Mouse (Mus musculus) heart, embryonic 10.5 days (tissue): ENCODE measurements around the gene Lrtm1. TPM values are rescaled to one million over a fixed set of nuclear protein-coding genes. Genes with fewer than 3 reads are reported as not detected.

Source experiments
- DNase-seq: peaks from one replicate; pipeline ENCODE4 v3.0.0-alpha.2; 2017; ENCODE audit warnings: low spot score
- H3K27ac ChIP-seq: fragments of 300-500 bp; sonication (generic); 2 replicates; pipeline ENCODE4 v1.5.1; 2016; ENCODE audit warnings: mild to moderate bottlenecking
- H3K27me3 ChIP-seq: fragments of 300-500 bp; sonication (generic); 2 replicates; pipeline ENCODE4 v1.6.1; 2016; ENCODE audit warnings: mild to moderate bottlenecking; ENCODE audit not compliant: poor library complexity, insufficient read depth, severe bottlenecking
- H3K36me3 ChIP-seq: fragments of 300-500 bp; sonication (generic); 2 replicates; pipeline ENCODE4 v1.6.1; 2016; ENCODE audit warnings: mild to moderate bottlenecking, moderate library complexity
- H3K4me1 ChIP-seq: fragments of 300-500 bp; sonication (generic); 2 replicates; pipeline ENCODE4 v1.6.1; 2016; ENCODE audit warnings: mild to moderate bottlenecking
- H3K4me3 ChIP-seq: fragments of 300-500 bp; sonication (generic); 2 replicates; pipeline ENCODE4 v1.5.1; 2016; ENCODE audit warnings: mild to moderate bottlenecking, moderate library complexity
- H3K9me3 ChIP-seq: fragments of 300-500 bp; sonication (generic); 2 replicates; pipeline ENCODE4 v1.6.1; 2016; ENCODE audit warnings: mild to moderate bottlenecking, moderate library complexity
- WGBS: fragments of 180-500 bp; shearing (Covaris S2); methylation state at CpG from one replicate; pipeline ENCODE4 v1.1.7; 2016; 5-methylcytosine and 5-hydroxymethylcytosine counted together
- polyA plus RNA-seq: library from polyadenylated mRNA; unstranded; fragments of >200 nt; fragmentation: Nextera tagmentation; extraction: Ambion mirVana; gene quantifications from 2 replicates; pipeline ENCODE4 v1.2.1, GENCODE M21; 2016

Gene Lrtm1
- polyA plus RNA-seq, 1 experiment from 2014 or later = 0.58 TPM

- Histone ChIP-seq H3K27ac (peak overlapping the region; percentile 77; the same call in 1 of the 2 replicates), H3K4me1 (peaks cover 34% of the 10 kb centered on the region), H3K36me3 (no peaks in the 10 kb centered on the region), H3K9me3 (no peaks in the 10 kb centered on the region), H3K27me3 (no peaks in the 10 kb centered on the region), H3K4me3 (peak overlapping the region; percentile 28)
- 35% methylated on average over 7 of the region's 7 CpGs for WGBS
- no peak for DNase-seq
These were observed 450 bp downstream of the Lrtm1 start for GRCm38 (mm10) chr14:29018316-29019000.

- no peak for DNase-seq
- H3K36me3 ChIP-seq = no peaks in the 10 kb centered on the region
- H3K4me3 ChIP-seq = no peak overlapping the region
- 65% methylated on average over 4 of the region's 4 CpGs for WGBS
- no peaks in the 10 kb centered on the region for H3K27me3 ChIP-seq
- H3K27ac ChIP-seq = no peak overlapping the region
- peaks cover 34% of the 10 kb centered on the region for H3K4me1 ChIP-seq
- H3K9me3 ChIP-seq = no peaks in the 10 kb centered on the region
These were observed 3.3 kb downstream of the Lrtm1 start for GRCm38 (mm10) chr14:29021295-29021694.

- 89% methylated on average over 4 of the region's 4 CpGs for WGBS
- Histone ChIP-seq H3K4me3 (no peak overlapping the region), H3K27ac (no peak overlapping the region), H3K27me3 (no peaks in the 10 kb centered on the region), H3K36me3 (no peaks in the 10 kb centered on the region), H3K9me3 (no peaks in the 10 kb centered on the region), H3K4me1 (peaks cover 15% of the 10 kb centered on the region)
- no peak for DNase-seq
These were observed 5.2 kb downstream of the Lrtm1 start for GRCm38 (mm10) chr14:29023246-29023645.

GRCm38 (mm10) chr14:29025335-29025734, 7.3 kb downstream of the Lrtm1 start:
- no peak overlapping the region for H3K27ac ChIP-seq
- H3K4me1 ChIP-seq = peaks cover 16% of the 10 kb centered on the region
- H3K4me3 ChIP-seq = no peak overlapping the region
- 71% methylated on average over 6 of the region's 6 CpGs for WGBS
- no peaks in the 10 kb centered on the region for H3K36me3 ChIP-seq
- DNase-seq = peak; percentile 64
- H3K27me3 ChIP-seq = no peaks in the 10 kb centered on the region
- no peaks in the 10 kb centered on the region for H3K9me3 ChIP-seq

- Histone ChIP-seq H3K36me3 (no peaks in the 10 kb centered on the region), H3K27me3 (no peaks in the 10 kb centered on the region), H3K4me3 (no peak overlapping the region), H3K9me3 (no peaks in the 10 kb centered on the region), H3K27ac (no peak overlapping the region), H3K4me1 (peaks cover 19% of the 10 kb centered on the region)
- 85% methylated on average over 5 of the region's 5 CpGs for whole genome bisulfite sequencing
- no peak for DNase-seq
These were observed 9.3 kb downstream of the Lrtm1 start for GRCm38 (mm10) chr14:29027276-29027675.

GRCm38 (mm10) chr14:29028391-29029106, 10.5 kb downstream of the Lrtm1 start:
- Histone ChIP-seq H3K27me3 (no peaks in the 10 kb centered on the region), H3K4me3 (no peak overlapping the region), H3K36me3 (no peaks in the 10 kb centered on the region), H3K9me3 (no peaks in the 10 kb centered on the region), H3K27ac (no peak overlapping the region), H3K4me1 (peaks cover 19% of the 10 kb centered on the region)
- 86% methylated on average over 6 of the region's 6 CpGs for WGBS
- no peak for DNase-seq

- no peak for DNase-seq
- no peak overlapping the region for H3K4me3 ChIP-seq
- no peaks in the 10 kb centered on the region for H3K27me3 ChIP-seq
- 74% methylated on average over 2 of the region's 2 CpGs for WGBS
- H3K36me3 ChIP-seq = no peaks in the 10 kb centered on the region
- no peaks in the 10 kb centered on the region for H3K9me3 ChIP-seq
- no peak overlapping the region for H3K27ac ChIP-seq
- peaks cover 19% of the 10 kb centered on the region for H3K4me1 ChIP-seq
These were observed 11.1 kb downstream of the Lrtm1 start for GRCm38 (mm10) chr14:29029107-29029469.

GRCm38 (mm10) chr14:29029896-29030420, 11.9 kb downstream of the Lrtm1 start:
- WGBS = 47% methylated on average over 11 of the region's 11 CpGs
- Histone ChIP-seq H3K27ac (no peak overlapping the region), H3K4me3 (no peak overlapping the region), H3K9me3 (no peaks in the 10 kb centered on the region), H3K27me3 (no peaks in the 10 kb centered on the region), H3K4me1 (peaks cover 19% of the 10 kb centered on the region), H3K36me3 (no peaks in the 10 kb centered on the region)
- no peak for DNase-seq

- DNase-seq = no peak
- Histone ChIP-seq H3K4me1 (peaks cover 16% of the 10 kb centered on the region), H3K36me3 (no peaks in the 10 kb centered on the region), H3K9me3 (no peaks in the 10 kb centered on the region), H3K27ac (no peak overlapping the region), H3K4me3 (no peak overlapping the region), H3K27me3 (no peaks in the 10 kb centered on the region)
- WGBS = 58% methylated on average over 9 of the region's 9 CpGs
These were observed 12.5 kb downstream of the Lrtm1 start for GRCm38 (mm10) chr14:29030519-29030918.

- 74% methylated on average over 1 of the region's 1 CpGs for WGBS
These were observed 13.9 kb downstream of the Lrtm1 start for GRCm38 (mm10) chr14:29031858-29032395.

GRCm38 (mm10) chr14:29038246-29038645, 20.2 kb downstream of the Lrtm1 start:
- DNase-seq = no peak
- Histone ChIP-seq H3K4me1 (peaks cover 21% of the 10 kb centered on the region), H3K9me3 (no peaks in the 10 kb centered on the region), H3K27me3 (no peaks in the 10 kb centered on the region), H3K27ac (no peak overlapping the region), H3K4me3 (no peak overlapping the region), H3K36me3 (no peaks in the 10 kb centered on the region)
- 70% methylated on average over 5 of the region's 5 CpGs for WGBS

More at GRCm38 (mm10) chr14:29031858-29032395, 13.9 kb downstream of the Lrtm1 start:
- H3K9me3 ChIP-seq = no peaks in the 10 kb centered on the region
- H3K27me3 ChIP-seq = no peaks in the 10 kb centered on the region
- no peak overlapping the region for H3K4me3 ChIP-seq
- peaks cover 12% of the 10 kb centered on the region for H3K4me1 ChIP-seq
- H3K27ac ChIP-seq = no peak overlapping the region
- no peaks in the 10 kb centered on the region for H3K36me3 ChIP-seq
- no peak for DNase-seq

- DNase-seq = no peak
- H3K4me3 ChIP-seq = no peak overlapping the region
- H3K9me3 ChIP-seq = no peaks in the 10 kb centered on the region
- H3K36me3 ChIP-seq = no peaks in the 10 kb centered on the region
- H3K4me1 ChIP-seq = peaks cover 21% of the 10 kb centered on the region
- H3K27me3 ChIP-seq = 0 out of 2 replicates have a peak, but pooled peaks cover 6% of the 10 kb centered on the region
- whole genome bisulfite sequencing = 67% methylated on average over 9 of the region's 9 CpGs
- no peak overlapping the region for H3K27ac ChIP-seq
These were observed 22.8 kb downstream of the Lrtm1 start for GRCm38 (mm10) chr14:29040606-29041364.
